Mouse (Mus musculus): Measurements from ENCODE around the gene Crls1. TPM values are rescaled to one million over a fixed set of nuclear protein-coding genes. Genes with fewer than 3 reads are reported as not detected.

Crls1 gene
- polyA plus RNA-seq, 1 experiment = 29.3 TPM

GRCm38 (mm10) chr2:132849141-132849540 lies 2.7 kb downstream of the Crls1 start:
- no peaks in the 10 kb centered on the region; the same call in 1 of the 2 replicates for H3K27me3 ChIP-seq (ENCODE audit: control insufficient read depth, insufficient read depth, low read length)
- no peak for DNase-seq
- WGBS = 96% methylated on average over 6 of the region's 6 CpGs

GRCm38 (mm10) chr2:132853051-132853450 lies 6.6 kb downstream of the Crls1 start:
- Histone ChIP-seq H3K27ac (ENCODE audit: control insufficient read depth, insufficient read depth, low read length) (no peak overlapping the region), H3K27me3 (ENCODE audit: control insufficient read depth, insufficient read depth, low read length) (no peaks in the 10 kb centered on the region), H3K4me1 (replicated peaks; ENCODE audit: control insufficient read depth, insufficient read depth, low read length) (no peaks in the 10 kb centered on the region), H3K36me3 (ENCODE audit: control insufficient read depth, insufficient read depth, low read length) (no peaks in the 10 kb centered on the region), H3K4me3 (ENCODE audit: control insufficient read depth, insufficient read depth, low read length) (no peak overlapping the region)
- TF ChIP-seq POLR2A (IDR thresholded peaks at IDR 0.05; ENCODE audit: control insufficient read depth, extremely low read depth, insufficient read depth, low read length, poor library complexity) (no peak), CTCF (IDR thresholded peaks at IDR 0.05; ENCODE audit: borderline replicate concordance, control insufficient read depth, extremely low read depth, insufficient read depth, low read length, poor library complexity) (no peak)
- WGBS = 94% methylated on average over 1 of the region's 1 CpGs
- DNase-seq = no peak

More at GRCm38 (mm10) chr2:132849141-132849540, 2.7 kb downstream of the Crls1 start:
- Histone ChIP-seq H3K27ac (ENCODE audit: control insufficient read depth, insufficient read depth, low read length) (no peak overlapping the region), H3K4me1 (replicated peaks; ENCODE audit: control insufficient read depth, insufficient read depth, low read length) (peaks cover 10% of the 10 kb centered on the region), H3K4me3 (ENCODE audit: control insufficient read depth, insufficient read depth, low read length) (no peak overlapping the region), H3K36me3 (ENCODE audit: control insufficient read depth, insufficient read depth, low read length) (no peaks in the 10 kb centered on the region)
- no peak for TF ChIP-seq POLR2A (IDR thresholded peaks at IDR 0.05; ENCODE audit: control insufficient read depth, extremely low read depth, insufficient read depth, low read length, poor library complexity)

DNA sequence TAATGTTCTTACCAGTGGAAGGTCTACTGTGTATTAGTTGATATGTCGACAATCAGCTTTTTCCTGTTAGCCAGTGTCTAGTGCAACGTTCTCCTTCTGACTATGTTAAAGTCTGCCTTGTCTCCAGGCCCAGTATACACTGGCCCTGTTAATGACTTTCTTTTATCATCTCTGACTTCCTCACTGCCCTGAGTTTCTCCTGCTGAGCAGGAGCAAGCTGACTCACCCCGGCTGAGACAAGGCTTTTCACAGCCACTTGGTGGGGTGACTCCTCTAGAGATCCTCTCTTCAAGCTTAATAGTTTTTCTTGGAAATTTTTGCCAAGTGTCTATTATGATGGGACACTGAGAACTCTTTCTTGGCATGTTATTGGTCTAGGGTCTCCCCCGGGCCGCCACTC lies 9.9 kb downstream of the Crls1 start:
- H3K36me3 ChIP-seq (ENCODE audit: control insufficient read depth, insufficient read depth, low read length) = no peaks in the 10 kb centered on the region
- no peaks in the 10 kb centered on the region for H3K27me3 ChIP-seq (ENCODE audit: control insufficient read depth, insufficient read depth, low read length)
- no peak overlapping the region for H3K27ac ChIP-seq (ENCODE audit: control insufficient read depth, insufficient read depth, low read length)
- TF ChIP-seq CTCF (IDR thresholded peaks at IDR 0.05; ENCODE audit: borderline replicate concordance, control insufficient read depth, extremely low read depth, insufficient read depth, low read length, poor library complexity) (no peak), POLR2A (IDR thresholded peaks at IDR 0.05; ENCODE audit: control insufficient read depth, extremely low read depth, insufficient read depth, low read length, poor library complexity) (no peak)
- no peak overlapping the region for H3K4me3 ChIP-seq (ENCODE audit: control insufficient read depth, insufficient read depth, low read length)
- no peaks in the 10 kb centered on the region for H3K4me1 ChIP-seq (replicated peaks; ENCODE audit: control insufficient read depth, insufficient read depth, low read length)
- no peak for DNase-seq
- WGBS = 95% methylated on average over 5 of the region's 5 CpGs

DNA sequence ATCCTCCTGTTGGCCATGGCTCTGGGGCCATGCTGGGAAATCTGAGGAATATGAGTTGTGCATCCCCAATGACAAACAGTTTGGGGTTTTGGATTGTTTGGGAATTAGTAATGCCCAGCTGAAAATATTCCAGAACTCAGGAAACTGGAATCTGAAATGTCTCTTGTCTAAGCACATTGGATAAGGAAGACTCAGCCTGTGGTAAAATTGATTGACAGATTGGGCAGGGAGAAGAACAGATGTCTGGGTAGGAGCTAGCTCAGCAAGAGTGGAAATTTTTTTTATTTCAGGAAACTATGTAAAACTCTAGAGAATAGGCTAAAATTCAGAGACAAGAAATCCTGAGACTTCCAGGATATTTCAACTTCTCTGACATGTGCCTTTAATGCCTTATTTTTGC lies 14.0 kb downstream of the Crls1 start:
- no peak for DNase-seq
- no peak for TF ChIP-seq CTCF (IDR thresholded peaks at IDR 0.05; ENCODE audit: borderline replicate concordance, control insufficient read depth, extremely low read depth, insufficient read depth, low read length, poor library complexity)
- H3K36me3 ChIP-seq (ENCODE audit: control insufficient read depth, insufficient read depth, low read length) = 0 out of 2 replicates have a peak, but pooled peaks cover 4% of the 10 kb centered on the region
- H3K27me3 ChIP-seq (ENCODE audit: control insufficient read depth, insufficient read depth, low read length) = no peaks in the 10 kb centered on the region
- no peaks in the 10 kb centered on the region for H3K4me1 ChIP-seq (replicated peaks; ENCODE audit: control insufficient read depth, insufficient read depth, low read length)
- no peak overlapping the region for H3K4me3 ChIP-seq (ENCODE audit: control insufficient read depth, insufficient read depth, low read length)
- H3K27ac ChIP-seq (ENCODE audit: control insufficient read depth, insufficient read depth, low read length) = no peak overlapping the region

DNA sequence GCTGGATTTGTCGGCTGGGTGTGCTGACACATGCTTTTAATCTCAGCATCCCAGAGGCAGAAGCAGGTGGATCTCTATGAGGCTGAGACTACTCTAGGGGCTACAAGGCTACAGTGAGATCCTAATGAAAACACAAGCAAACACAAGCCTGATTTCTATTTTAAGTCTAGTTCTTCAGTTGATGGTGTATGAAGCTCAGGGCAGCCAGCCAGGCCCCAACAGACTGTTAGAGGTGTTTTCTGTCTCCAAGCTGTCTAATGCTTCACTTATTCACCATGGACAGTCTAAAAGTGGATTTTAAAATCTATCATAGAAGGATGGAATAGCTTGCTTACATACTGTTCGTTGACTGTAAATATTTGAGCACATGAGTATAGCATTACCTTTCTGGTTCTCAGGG lies 15.0 kb downstream of the Crls1 start:
- H3K4me1 ChIP-seq (replicated peaks; ENCODE audit: control insufficient read depth, insufficient read depth, low read length) = no peaks in the 10 kb centered on the region
- H3K27me3 ChIP-seq (ENCODE audit: control insufficient read depth, insufficient read depth, low read length) = no peaks in the 10 kb centered on the region
- H3K27ac ChIP-seq (ENCODE audit: control insufficient read depth, insufficient read depth, low read length) = no peak overlapping the region
- WGBS = 95% methylated on average over 2 of the region's 2 CpGs
- no peak for TF ChIP-seq CTCF (IDR thresholded peaks at IDR 0.05; ENCODE audit: borderline replicate concordance, control insufficient read depth, extremely low read depth, insufficient read depth, low read length, poor library complexity)
- no peak for TF ChIP-seq POLR2A (IDR thresholded peaks at IDR 0.05; ENCODE audit: control insufficient read depth, extremely low read depth, insufficient read depth, low read length, poor library complexity)
- no peak for DNase-seq
- H3K4me3 ChIP-seq (ENCODE audit: control insufficient read depth, insufficient read depth, low read length) = no peak overlapping the region
- H3K36me3 ChIP-seq (ENCODE audit: control insufficient read depth, insufficient read depth, low read length) = 0 out of 2 replicates have a peak, but pooled peaks cover 4% of the 10 kb centered on the region

GRCm38 (mm10) chr2:132863325-132863724 lies 16.9 kb downstream of the Crls1 start:
- Histone ChIP-seq H3K4me1 (replicated peaks; ENCODE audit: control insufficient read depth, insufficient read depth, low read length) (no peaks in the 10 kb centered on the region), H3K27me3 (ENCODE audit: control insufficient read depth, insufficient read depth, low read length) (no peaks in the 10 kb centered on the region), H3K4me3 (ENCODE audit: control insufficient read depth, insufficient read depth, low read length) (no peak overlapping the region), H3K36me3 (ENCODE audit: control insufficient read depth, insufficient read depth, low read length) (0 out of 2 replicates have a peak, but pooled peaks cover 4% of the 10 kb centered on the region), H3K27ac (ENCODE audit: control insufficient read depth, insufficient read depth, low read length) (no peak overlapping the region)
- TF ChIP-seq CTCF (IDR thresholded peaks at IDR 0.05; ENCODE audit: borderline replicate concordance, control insufficient read depth, extremely low read depth, insufficient read depth, low read length, poor library complexity) (no peak), POLR2A (IDR thresholded peaks at IDR 0.05; ENCODE audit: control insufficient read depth, extremely low read depth, insufficient read depth, low read length, poor library complexity) (no peak)
- no peak for DNase-seq
- WGBS = 98% methylated on average over 2 of the region's 2 CpGs

DNA sequence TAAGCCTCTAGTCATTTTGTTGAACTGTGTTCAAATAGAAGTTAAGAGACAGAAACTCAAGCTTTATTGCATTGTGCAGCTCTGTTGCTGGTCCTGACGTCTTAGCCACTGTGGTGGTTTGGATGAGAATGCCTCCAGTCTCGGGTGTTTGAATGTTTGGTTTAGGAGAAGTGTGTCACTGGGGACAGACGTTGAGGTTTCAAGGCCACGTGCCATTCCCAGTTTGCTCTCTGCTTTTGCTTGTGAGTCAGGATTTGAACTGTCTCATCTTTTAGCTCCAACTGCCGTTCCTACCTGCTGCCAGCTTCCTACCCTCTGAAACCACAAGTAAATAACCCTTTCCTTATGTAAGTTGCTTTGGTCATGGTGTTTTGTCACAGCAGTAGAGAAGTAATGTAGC lies 21.1 kb downstream of the Crls1 start:
- Histone ChIP-seq H3K4me3 (ENCODE audit: control insufficient read depth, insufficient read depth, low read length) (no peak overlapping the region), H3K36me3 (ENCODE audit: control insufficient read depth, insufficient read depth, low read length) (0 out of 2 replicates have a peak, but pooled peaks cover 4% of the 10 kb centered on the region), H3K27ac (ENCODE audit: control insufficient read depth, insufficient read depth, low read length) (no peak overlapping the region), H3K27me3 (ENCODE audit: control insufficient read depth, insufficient read depth, low read length) (no peaks in the 10 kb centered on the region), H3K4me1 (replicated peaks; ENCODE audit: control insufficient read depth, insufficient read depth, low read length) (no peaks in the 10 kb centered on the region)
- WGBS = 57% methylated on average over 5 of the region's 5 CpGs
- no peak for TF ChIP-seq POLR2A (IDR thresholded peaks at IDR 0.05; ENCODE audit: control insufficient read depth, extremely low read depth, insufficient read depth, low read length, poor library complexity)
- TF ChIP-seq CTCF (IDR thresholded peaks at IDR 0.05; ENCODE audit: borderline replicate concordance, control insufficient read depth, extremely low read depth, insufficient read depth, low read length, poor library complexity) = no peak
- no peak for DNase-seq

Measured in thymus, adult 2 months (tissue).